Mouse (Mus musculus) ES-CJ7 (cell line): ENCODE measurements at regions not wholly inside any gene's neighbourhood (a gene's known extent, or its start where the extent isn't known, plus 50 kb on each side); places are given as distances from the start of the nearest gene placed in this dataset.
A peak's percentile ranks its signal among the peaks of the same experiment; 100 is the strongest.

Source experiments
- DNase-seq: peaks from one replicate; pipeline ENCODE4 v3.0.0; 2011; ENCODE audit warnings: low read depth, low spot score

DNA sequence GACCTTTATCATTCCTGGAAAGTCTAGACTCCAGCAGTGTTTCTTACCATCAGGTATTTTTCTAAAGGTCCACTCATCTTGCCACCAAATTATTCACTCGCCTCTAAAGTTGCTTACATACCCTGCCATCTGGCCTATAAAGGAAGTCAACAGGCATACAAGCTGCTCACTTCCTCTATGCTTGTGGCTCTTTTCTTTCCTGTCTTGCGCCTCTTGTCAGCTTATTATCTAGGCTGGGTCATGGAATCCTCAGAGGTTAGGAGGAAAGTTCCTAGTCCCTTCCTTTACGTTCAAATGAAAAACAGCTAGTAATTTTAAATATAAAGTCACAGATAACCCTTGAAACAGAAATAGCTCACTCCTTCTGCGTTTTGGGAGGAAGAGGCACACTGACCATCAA lies 97.9 kb downstream of the Lipi start:
- DNase-seq = no peak

DNA sequence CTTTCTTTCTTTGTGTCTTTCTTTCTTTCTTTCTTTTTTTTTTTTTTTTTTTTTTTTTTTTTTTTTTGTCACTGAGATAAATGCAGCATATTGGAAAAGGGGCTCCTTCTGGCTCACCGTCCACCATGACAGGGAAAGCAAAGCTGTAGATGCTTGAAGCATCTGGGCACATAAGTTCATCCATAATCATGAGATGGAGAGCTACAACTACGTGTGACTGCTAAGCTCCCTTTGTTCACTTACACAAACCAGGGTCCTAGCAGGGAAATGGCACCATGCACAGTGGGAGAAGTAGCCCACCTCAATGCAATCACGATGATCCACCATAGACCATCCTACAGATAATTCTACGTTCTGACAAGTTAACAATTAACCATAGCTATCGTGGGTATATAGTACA lies 102.0 kb downstream of the Lipi start:
- DNase-seq = no peak

DNA sequence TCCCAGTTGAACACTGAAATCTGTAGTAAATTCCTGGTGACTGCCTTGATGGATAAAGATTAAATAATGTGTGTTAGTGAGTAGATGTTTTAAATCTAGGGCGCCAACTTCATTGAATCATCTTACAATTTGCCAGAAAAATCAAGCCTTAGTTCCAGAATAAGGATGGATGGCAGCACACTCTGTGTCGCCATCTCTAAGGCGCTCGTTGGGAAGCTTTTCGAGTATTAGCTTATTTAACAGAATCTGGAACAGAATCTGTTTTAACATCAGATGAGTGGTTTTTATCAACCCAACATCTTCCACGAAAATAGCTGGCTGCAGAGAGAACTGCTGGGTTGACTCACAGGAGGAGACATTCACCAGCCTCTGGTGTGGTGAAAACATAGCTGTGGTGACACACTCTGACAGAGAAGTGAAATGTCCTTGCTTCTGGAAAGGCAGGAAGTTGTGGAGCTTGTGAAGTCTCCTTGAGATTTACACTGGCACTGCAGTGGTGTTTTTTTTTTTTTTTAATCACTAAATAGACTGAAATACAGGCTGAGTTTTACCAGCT lies 120.4 kb downstream of the Lipi start:
- no peak for DNase-seq

DNA sequence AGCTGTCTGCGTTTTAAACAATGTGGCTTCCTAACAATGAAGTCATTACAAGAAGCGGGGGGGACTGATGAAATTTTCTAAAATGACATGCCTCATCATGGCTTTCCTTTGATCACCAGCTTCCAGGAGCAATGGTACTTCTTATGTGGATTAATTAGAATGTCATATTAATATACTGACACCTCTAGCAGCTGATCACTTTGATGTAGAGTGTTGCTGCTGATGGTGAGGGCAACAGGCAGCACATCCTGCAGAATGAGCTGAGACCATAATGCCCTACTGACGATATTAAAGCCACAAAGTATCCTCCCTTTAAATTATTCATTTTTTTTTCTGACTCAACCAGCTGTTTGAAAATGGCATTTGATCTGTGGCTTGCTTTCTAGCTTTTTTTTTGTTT lies 123.7 kb downstream of the Lipi start:
- DNase-seq = no peak

DNA sequence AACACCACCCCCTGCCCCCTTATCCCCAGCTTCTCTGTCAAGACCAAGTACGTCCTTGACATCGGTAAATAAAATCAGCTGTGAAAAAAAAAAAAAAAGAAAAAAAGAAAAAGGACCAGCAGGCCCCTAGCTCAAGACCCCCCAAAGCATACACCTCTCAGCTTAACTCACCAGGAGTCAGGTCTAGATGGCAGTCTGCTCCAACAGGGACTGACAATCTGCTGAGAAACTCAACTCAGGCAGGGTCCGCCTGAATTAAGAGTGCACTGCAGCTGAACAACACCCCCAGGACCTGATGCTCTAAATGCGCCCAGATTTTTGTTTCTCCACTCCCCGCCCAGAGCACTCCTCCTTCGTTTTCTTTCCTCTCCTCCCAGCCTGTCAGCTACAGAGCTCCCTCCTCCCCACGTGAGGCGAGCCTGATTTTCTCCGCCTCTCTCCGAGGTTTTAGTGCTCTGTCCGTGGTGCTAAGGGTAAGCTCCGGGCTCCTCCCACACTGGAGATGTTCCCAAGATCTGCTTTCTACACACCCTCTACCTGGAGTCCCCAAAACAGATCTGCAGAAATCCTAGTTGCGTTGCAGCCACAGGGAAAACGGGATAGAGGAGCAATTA lies 138.9 kb downstream of the Lipi start:
- DNase-seq = peak; percentile 49

DNA sequence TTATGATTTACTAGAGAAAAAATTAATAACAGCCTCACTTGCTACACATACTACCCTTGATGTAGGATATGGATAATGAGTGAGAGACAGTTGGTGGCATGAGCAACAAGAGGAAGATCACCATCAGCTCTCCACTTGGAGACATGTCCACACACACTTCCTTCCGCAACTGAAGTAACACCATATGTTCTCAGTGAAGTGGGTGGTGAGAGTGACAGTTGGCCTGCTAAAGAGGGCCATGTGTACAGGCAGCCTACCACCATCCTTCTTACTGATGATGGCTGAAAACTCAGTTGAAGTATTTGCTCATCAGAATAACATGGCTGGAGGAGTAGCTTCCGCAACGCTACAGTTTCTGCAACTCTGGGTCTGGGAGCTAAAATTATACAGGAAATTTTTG lies 146.6 kb downstream of the Lipi start:
- DNase-seq = no peak

DNA sequence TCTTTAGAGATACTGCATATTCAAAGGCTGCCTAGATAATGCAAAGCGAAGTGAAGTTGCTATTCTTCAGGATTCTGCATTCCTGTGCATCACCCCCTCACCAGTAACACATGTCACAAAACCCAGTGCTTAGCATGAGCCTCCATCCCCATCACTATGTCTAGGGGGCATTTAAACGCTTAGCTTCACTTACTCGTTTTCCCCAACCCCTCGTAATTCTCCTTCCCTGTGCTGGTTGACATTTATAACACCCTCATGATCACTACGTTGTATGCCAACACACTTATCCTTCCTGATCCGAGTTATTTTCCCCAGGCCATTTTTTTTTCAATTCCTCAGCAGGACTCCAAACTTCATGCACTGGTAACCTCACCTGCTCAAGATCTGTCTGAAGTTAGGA lies 152.6 kb downstream of the Lipi start:
- DNase-seq = no peak

DNA sequence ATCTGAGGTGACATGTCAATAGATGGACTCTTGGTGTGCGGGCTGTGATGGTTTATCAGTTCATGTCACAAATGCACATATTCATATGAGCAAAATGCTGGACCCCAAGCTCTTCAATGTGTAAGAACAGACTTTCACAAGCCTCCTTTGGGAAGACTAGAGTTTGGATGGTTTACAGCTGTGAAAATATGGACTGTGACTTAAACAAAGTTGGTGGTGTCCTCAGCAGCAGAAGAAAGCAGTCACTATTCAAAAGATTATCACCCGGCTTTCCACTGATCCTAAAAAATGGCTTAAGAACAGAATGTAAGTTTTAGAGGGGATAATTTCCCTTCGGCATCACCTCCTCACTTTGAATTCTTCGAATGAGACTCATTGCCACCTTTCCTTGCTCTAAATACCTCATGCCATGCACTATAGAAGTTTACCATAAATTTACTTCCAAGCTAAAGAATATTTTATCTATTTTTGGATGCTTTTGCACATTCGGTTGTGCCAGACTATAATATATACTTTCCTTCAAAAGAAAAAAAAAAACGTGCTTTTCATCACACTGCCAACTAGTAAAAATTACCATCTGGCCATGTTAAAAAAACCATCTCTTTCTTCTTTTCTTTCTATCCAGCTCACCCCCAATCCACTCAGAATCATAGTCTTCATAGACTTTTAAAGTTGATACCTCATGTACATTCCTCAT lies 201.2 kb downstream of the Lipi start:
- no peak for DNase-seq

DNA sequence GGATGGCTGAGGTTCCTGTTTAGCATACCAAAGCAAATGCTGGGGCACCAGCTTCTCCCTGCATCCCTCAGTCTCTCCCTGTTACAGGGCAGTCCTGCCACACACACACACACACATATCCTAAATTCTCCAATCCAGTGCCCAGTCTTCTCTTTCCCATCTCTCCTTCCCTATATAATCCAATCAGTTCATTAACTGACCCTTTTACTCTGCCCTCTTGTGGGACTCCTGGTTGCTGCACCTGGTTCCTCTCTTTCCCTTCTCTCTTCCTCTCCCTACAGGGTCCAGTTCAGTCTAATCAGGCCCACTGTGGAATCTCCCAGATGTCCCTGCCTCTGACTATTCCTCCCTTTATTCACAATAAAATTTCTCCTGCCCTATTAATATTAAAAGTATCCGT lies 204.7 kb downstream of the Lipi start:
- DNase-seq = peak; percentile 20

DNA sequence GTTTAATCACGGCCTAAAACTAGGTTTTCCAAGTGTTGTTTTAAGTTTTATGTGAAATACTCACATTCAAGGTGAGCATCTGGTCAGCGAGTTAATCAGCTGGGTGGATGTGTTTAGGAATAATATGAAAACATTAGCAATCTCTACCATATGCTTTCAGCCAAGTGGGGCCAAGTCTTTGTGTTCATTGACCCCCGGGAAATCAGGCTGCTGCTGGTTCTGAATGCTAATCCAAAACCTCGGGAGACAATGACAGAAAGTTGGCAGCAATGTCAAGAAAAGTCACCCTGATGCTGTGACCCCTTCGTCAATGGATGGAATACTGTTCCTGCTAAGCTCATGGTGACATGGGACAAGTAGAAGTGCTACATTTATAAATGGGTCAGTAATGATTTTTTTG lies 216.2 kb downstream of the Lipi start:
- no peak for DNase-seq

DNA sequence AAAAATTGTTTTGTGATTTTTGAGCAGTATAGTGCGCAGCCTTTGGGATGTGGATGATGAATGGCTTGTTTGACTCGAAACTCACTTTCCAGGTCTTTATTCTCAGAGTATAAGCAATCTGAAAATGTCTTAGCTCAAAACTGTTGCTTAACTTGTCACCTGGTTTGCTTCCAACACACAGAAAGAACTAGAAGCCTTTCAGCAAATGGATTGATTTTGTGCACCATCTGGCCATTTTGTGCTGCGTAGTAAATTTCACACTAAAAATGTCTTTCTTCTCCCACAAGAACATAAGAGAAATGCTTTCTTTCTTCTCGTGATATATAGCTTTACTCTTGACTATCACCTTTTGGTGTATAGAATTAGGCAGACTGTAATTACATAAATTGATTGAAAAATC lies 219.1 kb downstream of the Lipi start:
- no peak for DNase-seq

DNA sequence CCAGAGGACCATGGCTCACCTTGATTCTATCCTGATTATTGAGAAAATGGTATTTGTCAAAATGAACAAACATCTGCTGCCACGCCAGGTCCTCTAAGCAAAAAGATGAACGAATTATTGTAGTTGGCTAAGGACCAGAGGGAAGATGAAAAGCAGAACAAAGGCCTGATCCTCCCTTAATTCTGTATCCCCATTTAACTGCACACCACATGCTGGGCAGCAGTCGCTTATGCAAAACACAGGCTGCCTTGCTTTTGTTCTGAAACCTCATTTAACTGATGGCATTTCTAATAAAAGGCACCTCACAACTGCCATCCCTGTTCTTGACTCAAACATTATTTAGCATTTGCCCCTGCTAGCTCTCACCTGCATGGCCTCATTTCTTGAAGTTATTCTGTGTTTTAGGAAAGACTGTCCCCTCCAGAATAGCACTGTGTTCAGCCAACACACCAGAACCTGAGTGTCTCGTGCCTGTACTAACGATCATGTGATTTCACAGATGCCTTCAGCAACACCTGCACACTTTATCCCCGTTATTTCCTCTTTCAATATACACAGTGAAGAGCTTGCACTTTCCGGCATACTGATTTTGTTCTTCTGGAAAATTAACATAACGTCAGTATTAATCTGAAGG lies 220.4 kb downstream of the Lipi start:
- peak; percentile 19 for DNase-seq

DNA sequence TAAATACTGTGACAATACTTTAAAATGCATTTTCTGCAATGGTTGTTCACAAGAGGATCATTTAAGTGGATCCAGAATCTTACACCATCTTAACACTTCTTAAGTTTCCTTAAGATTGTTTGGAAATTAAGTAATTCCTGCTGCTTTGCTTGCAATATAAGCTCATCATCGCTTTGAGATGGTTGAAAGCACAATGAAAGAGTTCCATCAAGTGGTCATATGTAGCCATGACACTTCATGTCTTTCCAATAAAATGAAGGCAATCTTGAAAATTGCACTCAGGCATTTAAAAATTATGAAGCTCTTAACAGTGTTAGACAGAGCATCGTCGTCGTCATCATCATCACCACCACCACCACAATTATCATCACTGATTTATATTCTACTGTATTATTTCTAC lies 223.8 kb downstream of the Lipi start:
- DNase-seq = no peak

DNA sequence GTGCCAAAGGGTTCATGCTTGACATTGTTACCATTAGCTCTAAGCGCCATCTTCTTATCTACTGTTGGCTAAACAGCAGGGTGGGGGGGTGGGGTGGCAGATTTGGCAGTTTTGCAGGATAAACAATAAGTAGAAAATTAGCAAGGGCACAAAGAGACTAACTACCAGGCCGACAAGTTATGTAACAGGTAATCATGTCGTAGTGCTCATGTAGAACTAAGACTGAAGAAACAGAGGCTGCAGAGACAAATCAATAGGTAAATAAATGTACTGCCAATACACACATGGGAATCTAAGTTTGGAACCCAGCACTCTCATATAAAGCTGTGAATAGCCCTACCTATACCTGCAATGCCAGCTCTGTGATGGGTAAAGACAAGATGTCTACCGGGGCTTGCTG lies 225.1 kb downstream of the Lipi start:
- DNase-seq = no peak

DNA sequence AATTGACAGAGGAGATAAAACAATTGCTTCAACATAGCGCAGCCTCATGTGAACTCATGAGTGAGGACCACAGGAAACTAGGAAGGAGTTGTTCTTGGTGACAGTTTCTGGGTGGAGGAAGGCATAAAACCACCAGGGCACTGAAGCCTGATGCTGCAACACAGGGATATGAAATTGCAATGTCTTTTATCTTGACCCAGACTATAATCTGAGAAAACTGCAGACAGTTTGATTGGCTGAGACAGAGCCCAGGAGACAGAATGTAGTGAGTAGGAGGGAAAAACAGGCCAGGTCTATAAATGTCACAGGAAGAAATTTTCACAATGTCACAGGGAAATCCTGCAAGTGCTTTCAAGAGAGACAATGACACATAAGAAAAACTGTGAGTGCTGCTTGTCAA lies 232.5 kb downstream of the Lipi start:
- DNase-seq = no peak

DNA sequence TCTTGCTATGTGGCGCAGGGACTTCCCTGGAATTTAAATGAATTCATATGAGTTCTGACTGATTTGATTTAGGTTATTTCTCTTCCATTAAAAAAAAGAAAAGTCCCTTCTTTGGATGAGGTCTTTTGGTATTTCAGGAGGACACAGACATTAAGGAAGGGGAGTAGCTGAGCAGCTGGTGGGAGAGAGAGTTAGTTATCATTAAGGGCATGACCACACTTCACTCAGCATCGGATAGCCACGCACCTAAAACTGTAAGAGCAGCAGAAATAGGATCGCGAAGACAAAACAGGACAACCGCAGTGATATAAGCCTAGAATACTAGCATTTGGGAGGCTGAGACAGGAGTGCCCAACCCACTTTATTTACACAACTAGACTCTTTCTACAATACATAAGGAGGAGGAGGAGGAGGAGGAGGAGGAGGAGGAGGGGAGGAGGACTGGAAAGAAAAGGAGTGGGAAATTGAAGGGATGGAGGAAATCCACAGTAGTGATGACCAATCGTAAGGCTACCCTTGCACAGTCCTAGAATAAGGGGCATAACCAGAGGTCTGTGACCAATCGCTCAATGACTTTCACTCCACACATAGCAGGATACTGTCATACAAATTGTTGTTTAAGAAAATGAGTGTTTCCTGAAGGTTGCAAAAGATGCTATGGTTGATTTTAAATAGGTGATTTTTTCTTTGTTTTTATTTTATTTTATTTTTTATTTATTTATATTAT lies 241.5 kb downstream of the Lipi start:
- no peak for DNase-seq

DNA sequence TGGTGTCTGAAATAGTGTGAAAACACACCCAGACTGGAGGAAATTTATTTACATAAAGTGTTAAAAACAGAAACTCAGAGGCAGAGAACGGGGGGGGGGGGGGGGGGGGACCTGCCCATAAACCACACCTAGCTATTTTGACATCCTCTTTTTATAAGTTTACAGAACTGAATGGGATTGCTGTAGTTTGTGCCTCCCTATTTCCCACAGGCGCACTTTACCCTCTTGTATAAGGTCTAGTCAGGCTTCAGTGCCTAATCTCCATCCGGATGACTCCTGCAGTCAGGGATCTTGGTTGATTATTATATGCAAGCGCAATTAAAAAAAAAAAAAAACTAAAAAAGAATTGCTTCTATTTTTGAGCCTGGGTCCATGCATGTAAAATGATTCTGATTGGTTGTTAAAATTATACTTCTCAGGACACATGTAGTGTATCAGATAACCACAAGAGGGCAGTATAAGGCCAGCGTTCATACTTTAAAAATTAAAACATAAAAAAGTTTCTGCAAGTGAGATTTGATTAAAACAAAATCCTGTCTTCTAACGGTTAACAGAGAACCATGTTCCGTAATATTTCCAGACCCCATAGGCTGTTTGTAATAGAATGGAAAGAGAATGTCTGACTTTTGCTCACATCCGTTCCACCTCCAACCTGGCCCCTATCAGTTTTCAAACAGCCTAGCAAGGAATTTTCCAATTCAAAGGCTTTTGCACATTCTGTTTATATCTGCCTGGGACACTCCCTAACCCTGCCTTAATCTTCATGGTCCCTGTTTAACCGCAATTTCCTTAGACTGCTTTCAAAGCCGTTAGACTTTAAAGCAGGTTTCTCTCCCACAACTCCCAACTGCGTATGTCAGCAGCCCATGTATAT lies 242.6 kb downstream of the Lipi start:
- no peak for DNase-seq

DNA sequence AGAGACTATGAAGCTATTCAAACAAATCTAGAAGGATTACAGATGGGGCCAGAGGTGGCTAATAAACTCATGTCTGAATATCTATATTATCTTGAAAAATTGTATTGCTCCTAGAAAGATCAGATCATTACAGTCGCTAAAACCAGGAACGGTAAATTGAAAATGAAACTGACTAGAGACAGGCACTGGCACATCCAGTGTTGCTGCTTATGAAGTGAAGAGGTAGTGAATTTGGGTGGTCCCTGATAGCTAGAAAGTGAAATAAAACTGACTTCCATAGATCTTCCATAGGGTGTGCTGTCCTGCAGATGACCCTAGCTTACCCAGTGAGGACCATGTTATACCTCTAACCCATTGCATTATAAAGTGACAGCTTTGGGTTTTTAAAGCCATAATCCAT lies 251.6 kb downstream of the Lipi start:
- DNase-seq = no peak

DNA sequence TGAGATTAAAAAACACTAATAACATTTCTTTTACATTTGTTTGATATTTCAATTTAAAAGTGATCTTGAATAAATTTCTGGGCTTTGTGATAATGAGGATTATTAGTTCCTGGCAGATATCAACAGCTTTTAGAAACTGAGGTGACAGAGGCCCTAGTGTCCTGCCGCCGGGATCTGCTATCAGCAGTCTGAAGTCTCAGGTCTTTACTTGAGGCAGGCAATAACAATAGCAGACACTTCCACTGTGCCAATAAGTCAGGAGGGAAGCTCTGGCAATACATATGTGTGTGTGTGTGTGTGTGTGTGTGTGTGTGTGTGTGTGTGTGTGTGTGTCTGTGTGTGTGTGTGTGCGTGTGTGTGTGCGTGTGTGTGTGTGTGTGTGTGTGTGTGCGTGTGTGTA lies 252.1 kb downstream of the Lipi start:
- no peak for DNase-seq

DNA sequence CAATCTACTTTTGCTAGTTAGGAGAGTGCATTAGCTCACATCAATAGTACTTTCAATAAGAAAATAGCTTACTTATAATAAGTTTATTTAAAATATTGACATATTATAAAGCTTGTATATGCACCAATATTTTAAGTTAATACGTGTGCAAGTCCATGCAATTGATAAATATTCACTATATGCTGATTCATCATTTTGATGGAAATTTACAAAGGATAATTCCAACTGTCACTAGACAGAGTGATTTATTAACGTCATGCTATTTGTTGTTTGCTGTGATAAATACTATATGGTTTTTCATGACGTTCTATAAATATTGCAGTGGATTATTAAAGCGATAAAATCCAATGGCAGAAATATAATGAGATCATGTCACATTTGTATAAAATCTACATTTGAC lies 253.0 kb downstream of the Lipi start:
- DNase-seq = no peak

DNA sequence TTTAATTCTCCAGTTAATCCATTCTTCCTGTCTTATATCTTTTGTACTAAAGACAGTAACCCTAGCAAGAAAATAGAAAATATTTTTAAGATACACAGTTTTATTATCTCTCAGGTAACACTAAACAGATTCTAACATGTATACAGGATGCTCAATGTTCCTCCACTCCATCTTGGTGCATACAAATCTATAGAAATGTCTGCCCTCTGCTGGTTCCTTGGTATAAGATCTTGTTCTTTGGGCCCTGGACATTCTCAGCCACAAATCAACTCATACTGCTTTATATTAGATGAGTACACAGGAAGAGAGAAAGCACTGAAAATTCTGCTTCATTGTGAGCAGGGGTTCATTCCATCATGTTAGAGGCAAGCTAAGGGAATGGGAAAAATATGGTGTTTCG lies 260.6 kb downstream of the Lipi start:
- DNase-seq = peak; percentile 19
